Mouse (Mus musculus) stomach, postnatal 0 days (tissue): ENCODE results near the gene 1810010H24Rik. TPM values are rescaled to one million over a fixed set of nuclear protein-coding genes. Genes with fewer than 3 reads are reported as not detected.
"Not testable (repeated sequence)": the region's sequence is repeated elsewhere in the genome, so short reads cannot be mapped to it uniquely, and the experiment has no call there.

Experiments used
- ATAC-seq: fragments of 200-750 bp; cut with Nextera tagmentation; 2 replicates; pipeline ENCODE4 v1.8.0; 2017; ENCODE audit not compliant: low FRiP score, low TSS enrichment
- DNase-seq: peaks from one replicate; pipeline ENCODE4 v3.0.0-alpha.2; 2016; ENCODE audit warnings: low spot score
- H3K27ac ChIP-seq: fragments of 300-500 bp; sonication (generic); replicated peaks from 2 replicates; pipeline ENCODE4 v1.5.1; 2014; ENCODE audit warnings: mild to moderate bottlenecking, control low read depth
- H3K27me3 ChIP-seq: fragments of 300-500 bp; sonication (generic); 2 replicates; pipeline ENCODE4 v1.6.1; 2014; ENCODE audit warnings: low read length; ENCODE audit not compliant: control insufficient read depth, insufficient read depth
- H3K36me3 ChIP-seq: fragments of 300-500 bp; sonication (generic); 2 replicates; pipeline ENCODE4 v1.6.1; 2014; ENCODE audit warnings: low read length, mixed read lengths; ENCODE audit not compliant: control insufficient read depth, insufficient read depth
- H3K4me1 ChIP-seq: fragments of 300-500 bp; sonication (generic); replicated peaks from 2 replicates; pipeline ENCODE4 v1.6.1; 2014; ENCODE audit warnings: antibody characterized with exemption; ENCODE audit not compliant: control insufficient read depth, insufficient read depth
- H3K4me2 ChIP-seq: fragments of 300-500 bp; sonication (generic); replicated peaks from 2 replicates; pipeline ENCODE4 v1.6.1; 2014; ENCODE audit warnings: low read depth, mild to moderate bottlenecking, control low read depth, moderate library complexity
- H3K4me3 ChIP-seq: fragments of 300-500 bp; sonication (generic); 2 replicates; pipeline ENCODE4 v1.5.1; 2014; ENCODE audit warnings: low read depth, low read length, control low read depth
- H3K9ac ChIP-seq: fragments of 300-500 bp; sonication (generic); 2 replicates; pipeline ENCODE4 v1.6.1; 2014; ENCODE audit warnings: mild to moderate bottlenecking, low read length, control low read depth, mixed read lengths
- H3K9me3 ChIP-seq: fragments of 300-500 bp; sonication (generic); 2 replicates; pipeline ENCODE4 v1.6.1; 2016; ENCODE audit warnings: low read length; ENCODE audit not compliant: control insufficient read depth
- CTCF ChIP-seq: IDR thresholded peaks from 2 replicates; pipeline ENCODE4 v1.5.1; 2016; ENCODE audit warnings: antibody characterized with exemption, low read depth, mild to moderate bottlenecking, moderate library complexity
- EP300 ChIP-seq: optimal IDR thresholded peaks from 2 replicates; pipeline ENCODE3; 2016; ENCODE audit warnings: antibody characterized with exemption
- WGBS: fragments of 180-500 bp; shearing (Covaris S2); extraction: QIAGEN DNeasy Blood & Tissue Kit; methylation state at CpG from one replicate; pipeline ENCODE4 v1.1.7; 2014; 5-methylcytosine and 5-hydroxymethylcytosine counted together
- polyA plus RNA-seq: library from polyadenylated mRNA; unstranded; fragments of >200 nt; fragmentation: Nextera tagmentation; extraction: Ambion mirVana; gene quantifications from 2 replicates; pipeline ENCODE4 v1.2.1, GENCODE M21; 2015

1810010H24Rik gene
- polyA plus RNA-seq, 1 experiment from 2014 or later = 6.3 TPM

DNA sequence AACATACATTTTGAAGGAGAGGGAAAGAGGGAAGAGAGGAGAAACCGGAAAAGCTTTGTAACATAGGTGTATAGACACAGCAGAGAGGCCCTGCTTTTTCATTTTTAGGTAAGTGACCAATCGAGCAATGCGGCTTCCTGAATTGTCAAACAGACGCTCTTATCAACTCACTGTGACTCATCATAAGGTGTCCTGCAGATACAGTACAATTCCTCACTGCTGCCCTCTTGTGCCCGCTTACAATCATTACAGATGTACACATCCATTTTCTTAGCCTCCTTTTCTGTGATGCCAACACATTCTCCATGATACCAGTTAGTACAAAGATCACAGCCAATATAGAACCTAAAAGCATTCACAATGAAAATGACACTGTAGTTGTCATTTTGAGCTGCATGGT is 18.8 kb downstream of the 1810010H24Rik start:
- Histone ChIP-seq H3K27me3 (no peaks in the 10 kb centered on the region), H3K9ac (no peak overlapping the region), H3K4me3 (no peak overlapping the region), H3K27ac (no peak overlapping the region), H3K36me3 (peaks cover 31% of the 10 kb centered on the region), H3K4me2 (no peak overlapping the region), H3K4me1 (no peaks in the 10 kb centered on the region), H3K9me3 (no peaks in the 10 kb centered on the region)
- peak; percentile 78 for DNase-seq
- 30% methylated on average over 5 of the region's 5 CpGs for WGBS
- TF ChIP-seq CTCF (peak; percentile 87), EP300 (no peak)
- ATAC-seq = peak; percentile 72

GRCm38 (mm10) chr11:107045546-107045945 is 20.1 kb downstream of the 1810010H24Rik start:
- Histone ChIP-seq H3K9me3 (no peaks in the 10 kb centered on the region), H3K4me1 (no peaks in the 10 kb centered on the region), H3K36me3 (peaks cover 28% of the 10 kb centered on the region; the same call in 1 of the 2 replicates), H3K4me2 (no peak overlapping the region), H3K4me3 (no peak overlapping the region), H3K27ac (no peak overlapping the region; the same call in 1 of the 2 replicates), H3K9ac (no peak overlapping the region), H3K27me3 (no peaks in the 10 kb centered on the region)
- TF ChIP-seq CTCF = no peak
- TF ChIP-seq EP300 = no peak
- ATAC-seq = no peak
- no peak for DNase-seq
- WGBS = 73% methylated on average over 4 of the region's 4 CpGs

DNA sequence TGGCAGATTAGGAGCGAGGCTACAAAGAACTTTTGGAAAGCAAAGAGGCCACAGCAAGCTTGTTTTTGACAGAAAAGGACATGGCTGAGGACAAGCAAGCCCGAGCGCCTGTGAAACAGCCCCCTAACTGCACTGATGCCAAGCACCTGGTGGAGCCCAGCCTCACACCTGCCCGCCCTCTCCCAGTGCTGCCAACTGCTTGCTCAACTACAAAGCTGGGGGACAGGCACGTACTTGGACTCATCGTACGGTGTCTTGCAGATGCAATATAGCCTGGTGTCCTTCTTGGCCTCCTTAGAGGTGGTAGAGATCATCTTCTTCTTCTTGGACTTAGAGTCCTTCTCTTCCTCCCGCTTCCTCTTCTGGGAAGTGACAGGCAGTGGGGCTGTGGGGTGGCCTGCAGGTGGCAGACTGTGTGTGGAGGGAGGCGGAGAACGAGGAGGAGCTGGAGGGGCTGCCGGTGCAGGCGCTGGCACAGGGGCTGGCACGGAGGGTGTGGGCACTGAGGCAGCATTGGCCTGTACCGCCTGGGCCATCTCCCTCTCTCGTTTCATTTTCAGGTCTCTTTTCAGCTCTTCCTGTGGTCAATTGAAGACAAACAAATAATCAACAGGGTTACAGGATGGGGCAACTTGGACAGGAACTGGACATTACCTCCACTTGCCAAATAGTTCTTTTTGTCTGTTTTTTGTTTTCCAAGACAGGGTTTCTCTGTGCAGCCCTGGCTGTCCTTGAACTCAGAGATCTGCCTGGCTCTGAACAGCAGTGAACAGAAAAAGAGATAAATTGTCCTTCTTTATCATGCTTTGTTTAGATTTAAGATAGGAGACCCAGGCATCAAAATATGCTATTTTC is 21.5 kb downstream of the 1810010H24Rik start:
- Histone ChIP-seq H3K27me3 (no peaks in the 10 kb centered on the region), H3K27ac (no peak overlapping the region), H3K4me1 (no peaks in the 10 kb centered on the region), H3K4me3 (no peak overlapping the region), H3K4me2 (no peak overlapping the region), H3K9ac (no peak overlapping the region), H3K9me3 (no peaks in the 10 kb centered on the region), H3K36me3 (peaks cover 22% of the 10 kb centered on the region; the same call in 1 of the 2 replicates)
- TF ChIP-seq EP300 = no peak
- peak; percentile 24; the same call in 1 of the 2 replicates for TF ChIP-seq CTCF
- no peak for ATAC-seq
- DNase-seq = no peak
- WGBS = 87% methylated on average over 15 of the region's 15 CpGs

GRCm38 (mm10) chr11:107054870-107055269 is 29.4 kb downstream of the 1810010H24Rik start:
- H3K9me3 ChIP-seq = no peaks in the 10 kb centered on the region

GRCm38 (mm10) chr11:107057391-107057790 is 31.9 kb downstream of the 1810010H24Rik start:
- H3K36me3 ChIP-seq = peaks cover 75% of the 10 kb centered on the region

More at GRCm38 (mm10) chr11:107054870-107055269, 29.4 kb downstream of the 1810010H24Rik start:
- WGBS = 95% methylated on average over 6 of the region's 6 CpGs
- Histone ChIP-seq H3K4me3 (no peak overlapping the region), H3K27me3 (no peaks in the 10 kb centered on the region), H3K4me2 (no peak overlapping the region), H3K9ac (no peak overlapping the region), H3K27ac (no peak overlapping the region), H3K4me1 (no peaks in the 10 kb centered on the region), H3K36me3 (peaks cover 63% of the 10 kb centered on the region)
- no peak for TF ChIP-seq EP300
- TF ChIP-seq CTCF = no peak
- ATAC-seq (no peak), DNase-seq (no peak)

GRCm38 (mm10) chr11:107059634-107060033 is 34.2 kb downstream of the 1810010H24Rik start:
- not testable (repeated sequence) for H3K9me3 ChIP-seq, H3K4me3 ChIP-seq, H3K4me1 ChIP-seq, H3K4me2 ChIP-seq, ATAC-seq, H3K9ac ChIP-seq, DNase-seq, H3K27ac ChIP-seq, H3K27me3 ChIP-seq
- 87% methylated on average over 3 of the region's 3 CpGs for WGBS
- H3K36me3 ChIP-seq = peaks cover 60% of the 10 kb centered on the region

More at GRCm38 (mm10) chr11:107057391-107057790, 31.9 kb downstream of the 1810010H24Rik start:
- Histone ChIP-seq H3K9ac (no peak overlapping the region), H3K9me3 (no peaks in the 10 kb centered on the region), H3K4me2 (no peak overlapping the region), H3K4me1 (no peaks in the 10 kb centered on the region), H3K4me3 (no peak overlapping the region), H3K27ac (no peak overlapping the region), H3K27me3 (no peaks in the 10 kb centered on the region)
- DNase-seq = no peak
- TF ChIP-seq EP300 = no peak
- no peak for TF ChIP-seq CTCF
- 91% methylated on average over 6 of the region's 6 CpGs for WGBS
- ATAC-seq = no peak
